ENCODE assay signal across 8 mouse cellular contexts in genomic region chr4:152477106-152477465, GRCm38 (mm10). TPM values are rescaled to one million over a fixed set of nuclear protein-coding genes. Genes with fewer than 3 reads are reported as not detected.
DNase-seq lines count a peak whose midpoint lies in the region; ATAC-seq and TF ChIP-seq lines count a peak whose summit lies in the region.

No protein-coding gene starts in this region.

- no peak for TF ChIP-seq CTCF in left cerebral cortex, adult 2 months (IDR thresholded peaks at IDR 0.05)
- TF ChIP-seq CTCF in hindbrain, postnatal 0 days (IDR thresholded peaks at IDR 0.05; ENCODE audit: low read depth) = no peak
- TF ChIP-seq CTCF in midbrain, postnatal 0 days (IDR thresholded peaks at IDR 0.05) = no peak

- ATAC-seq in embryonic facial prominence, embryonic 13.5 days (ENCODE audit: insufficient number of reproducible peaks, insufficient read depth, low FRiP score, low TSS enrichment, low read depth) = no peak; the same call in 1 of the 2 replicates
- peak; percentile 50; the same call in 1 of the 2 replicates for ATAC-seq in hindbrain, postnatal 0 days
- no peak; the same call in 1 of the 2 replicates for ATAC-seq in midbrain, postnatal 0 days (ENCODE audit: low FRiP score)

- peak overlapping the region; percentile 68 for H3K9ac ChIP-seq in embryonic facial prominence, embryonic 13.5 days
- H3K9ac ChIP-seq in hindbrain, postnatal 0 days (replicated peaks; ENCODE audit: low read length) = peak overlapping the region; percentile 84
- peak overlapping the region; percentile 74 for H3K9ac ChIP-seq in midbrain, postnatal 0 days (replicated peaks; ENCODE audit: low read length, poor library complexity, severe bottlenecking)

- WGBS in embryonic facial prominence, embryonic 13.5 days = 0% methylated on average over 21 of the region's 21 CpGs
- under 1% methylated on average over 14 of the region's 21 CpGs for WGBS in hindbrain, postnatal 0 days
- 0% methylated on average over 18 of the region's 21 CpGs for WGBS in midbrain, postnatal 0 days

- 0 out of 2 replicates have a peak, but pooled peaks cover 4% of the 10 kb centered on the region for H3K9me3 ChIP-seq in embryonic facial prominence, embryonic 13.5 days
- no peaks in the 10 kb centered on the region for H3K9me3 ChIP-seq in hindbrain, postnatal 0 days (ENCODE audit: low read length)
- no peaks in the 10 kb centered on the region for H3K9me3 ChIP-seq in midbrain, postnatal 0 days (ENCODE audit: low read length)

- peaks cover 22% of the 10 kb centered on the region for H3K27me3 ChIP-seq in embryonic facial prominence, embryonic 13.5 days
- H3K27me3 ChIP-seq in hindbrain, postnatal 0 days (ENCODE audit: insufficient read depth, low read length) = no peaks in the 10 kb centered on the region
- no peaks in the 10 kb centered on the region for H3K27me3 ChIP-seq in midbrain, postnatal 0 days (ENCODE audit: insufficient read depth, low read length)

- H3K27ac ChIP-seq in left cerebral cortex, adult 2 months = peak overlapping the region; percentile 92
- H3K27ac ChIP-seq in embryonic facial prominence, embryonic 13.5 days = no peak overlapping the region
- H3K27ac ChIP-seq in hindbrain, postnatal 0 days = peak overlapping the region; percentile 75
- peak overlapping the region; percentile 70 for H3K27ac ChIP-seq in midbrain, postnatal 0 days (ENCODE audit: low read depth, low read length)

- intact Hi-C loops in left cerebral cortex, adult 2 months (cut with DNase I) = loop anchor here (2.0 to 5.0 kb wide), 2 partner anchors 20 to 150 kb away; partner anchors contain the start of gene Rpl22
- intact Hi-C loops in left cerebral cortex, postnatal 25 days (cut with DNase I) = loop anchor here (5.0 kb wide), 2 partner anchors 130 to 300 kb away; partner anchors contain the start of gene Acot7

- H3K4me1 ChIP-seq in embryonic facial prominence, embryonic 13.5 days = peaks cover 19% of the 10 kb centered on the region
- peaks cover 11% of the 10 kb centered on the region for H3K4me1 ChIP-seq in hindbrain, postnatal 0 days (ENCODE audit: insufficient read depth, low read length)
- H3K4me1 ChIP-seq in midbrain, postnatal 0 days (ENCODE audit: insufficient read depth, low read length) = peaks cover 7% of the 10 kb centered on the region

- H3K4me3 ChIP-seq in left cerebral cortex, adult 2 months = peak overlapping the region; percentile 80
- H3K4me3 ChIP-seq in embryonic facial prominence, embryonic 13.5 days = peak overlapping the region; percentile 77
- peak overlapping the region; percentile 83 for H3K4me3 ChIP-seq in hindbrain, postnatal 0 days (ENCODE audit: low read length)
- H3K4me3 ChIP-seq in midbrain, postnatal 0 days (ENCODE audit: low read depth, low read length) = peak overlapping the region; percentile 44

- peak overlapping the region; percentile 88 for H3K4me2 ChIP-seq in embryonic facial prominence, embryonic 13.5 days
- peak overlapping the region; percentile 80 for H3K4me2 ChIP-seq in hindbrain, postnatal 0 days (ENCODE audit: low read depth, low read length)
- peak overlapping the region; percentile 65 for H3K4me2 ChIP-seq in midbrain, postnatal 0 days (ENCODE audit: low read depth, low read length, poor library complexity, severe bottlenecking)

- no peaks in the 10 kb centered on the region for H3K36me3 ChIP-seq in embryonic facial prominence, embryonic 13.5 days
- no peaks in the 10 kb centered on the region for H3K36me3 ChIP-seq in hindbrain, postnatal 0 days (ENCODE audit: insufficient read depth, low read length)
- H3K36me3 ChIP-seq in midbrain, postnatal 0 days (ENCODE audit: insufficient read depth, low read length) = peaks cover 3% of the 10 kb centered on the region; the same call in 1 of the 2 replicates

- no peak for DNase-seq in left cerebral cortex, adult 2 months (ENCODE audit: extremely low spot score in 1 of 2, low spot score in 2 of 2)
- no peak for DNase-seq in left cerebral cortex, postnatal 25 days (ENCODE audit: low spot score in 2 of 2)
- DNase-seq in hindbrain, postnatal 0 days (ENCODE audit: low spot score) = no peak
- DNase-seq in midbrain, postnatal 0 days (ENCODE audit: low spot score) = no peak
- no peak for DNase-seq in testis, postnatal 14 days (ENCODE audit: low spot score)
- no peak for DNase-seq in layer of hippocampus, postnatal 36 days
- DNase-seq in c-Kit-positive CD71-positive TER-119-positive erythroid progenitor cells, embryonic 14.5 days (ENCODE audit: low spot score) = no peak

RNA-seq across cellular contexts. Expression of gene Nphp4, which starts 0.6 kb away (rescaled TPM):
- total RNA-seq in left cerebral cortex, adult 2 months (2021) = 10 to 100 TPM; 22.8 to 24.9 TPM
- 10 to 100 TPM; 18.3 to 21.4 TPM for total RNA-seq in left cerebral cortex, postnatal 25 days (2021)
- 2.8 and 3.0 TPM in 2 replicates for polyA plus RNA-seq in embryonic facial prominence, embryonic 13.5 days (2015; fragmentation: Nextera tagmentation; extraction: Ambion mirVana)
- total RNA-seq in hindbrain, postnatal 0 days (2014; rRNA removed) = 8.7 and 10.4 TPM in 2 replicates
- polyA plus RNA-seq in hindbrain, postnatal 0 days (2015; fragmentation: Nextera tagmentation; extraction: Ambion mirVana) = 3.9 and 4.0 TPM in 2 replicates
- total RNA-seq in midbrain, postnatal 0 days (2014; rRNA removed) = 8.8 and 12.1 TPM in 2 replicates
- polyA plus RNA-seq in midbrain, postnatal 0 days (2015; fragmentation: Nextera tagmentation; extraction: Ambion mirVana) = 3.7 and 4.8 TPM in 2 replicates
- 10 to 100 TPM; 26.6 to 30.1 TPM for total RNA-seq in layer of hippocampus, postnatal 36 days (2021)

RNA-seq across cellular contexts. Expression of gene Kcnab2, which starts 0.6 kb away (rescaled TPM):
- 100 to 1,000 TPM; 375 to 385 TPM for total RNA-seq in left cerebral cortex, adult 2 months (2021)
- 100 to 1,000 TPM; 319 to 332 TPM for total RNA-seq in left cerebral cortex, postnatal 25 days (2021)
- 9.2 and 9.6 TPM in 2 replicates for polyA plus RNA-seq in embryonic facial prominence, embryonic 13.5 days (2015; fragmentation: Nextera tagmentation; extraction: Ambion mirVana)
- total RNA-seq in hindbrain, postnatal 0 days (2014; rRNA removed) = 54.0 and 55.6 TPM in 2 replicates
- polyA plus RNA-seq in hindbrain, postnatal 0 days (2015; fragmentation: Nextera tagmentation; extraction: Ambion mirVana) = 30.8 and 33.2 TPM in 2 replicates
- total RNA-seq in midbrain, postnatal 0 days (2014; rRNA removed) = 51.5 and 66.9 TPM in 2 replicates
- polyA plus RNA-seq in midbrain, postnatal 0 days (2015; fragmentation: Nextera tagmentation; extraction: Ambion mirVana) = 30.2 and 34.8 TPM in 2 replicates
- 100 to 1,000 TPM; 725 to 726 TPM for total RNA-seq in layer of hippocampus, postnatal 36 days (2021)
